Mouse (Mus musculus): Measurements from ENCODE around the gene Gpr155.

Gene Gpr155

GRCm38 (mm10) chr2:73322991-73323390 lies 63.4 kb downstream of the Gpr155 start:
- no peak for DNase-seq (ENCODE audit: low read depth, low spot score)

- no peak for DNase-seq (ENCODE audit: low read depth, low spot score)
Observed at GRCm38 (mm10) chr2:73319218-73319617, 67.2 kb downstream of the Gpr155 start.

- no peak for DNase-seq (ENCODE audit: low read depth, low spot score)
Observed at GRCm38 (mm10) chr2:73317426-73317825, 68.9 kb downstream of the Gpr155 start.

GRCm38 (mm10) chr2:73314311-73314710 lies 72.1 kb downstream of the Gpr155 start:
- DNase-seq (ENCODE audit: low read depth, low spot score) = no peak

- no peak for DNase-seq (ENCODE audit: low read depth, low spot score)
Observed at GRCm38 (mm10) chr2:73313117-73313501, 73.3 kb downstream of the Gpr155 start.

GRCm38 (mm10) chr2:73312152-73313116 lies 73.9 kb downstream of the Gpr155 start, which contains the start of the genes Scrn3 and Cir1:
Gene Scrn3, plus strand, starts transcription at chr2:73312601.
Gene Cir1, minus strand, starts transcription at chr2:73312701.
- DNase-seq (ENCODE audit: low read depth, low spot score) = peak; percentile 94

GRCm38 (mm10) chr2:73306006-73306405 lies 80.4 kb downstream of the Gpr155 start:
- no peak for DNase-seq (ENCODE audit: low read depth, low spot score)

GRCm38 (mm10) chr2:73304506-73304905 lies 81.9 kb downstream of the Gpr155 start:
- no peak for DNase-seq (ENCODE audit: low read depth, low spot score)

- DNase-seq (ENCODE audit: low read depth, low spot score) = no peak
Observed at GRCm38 (mm10) chr2:73302722-73303121, 83.7 kb downstream of the Gpr155 start.

GRCm38 (mm10) chr2:73301979-73302378 lies 84.4 kb downstream of the Gpr155 start:
- no peak for DNase-seq (ENCODE audit: low read depth, low spot score)

GRCm38 (mm10) chr2:73298841-73299240 lies 87.5 kb downstream of the Gpr155 start:
- no peak for DNase-seq (ENCODE audit: low read depth, low spot score)

- DNase-seq (ENCODE audit: low read depth, low spot score) = no peak
Observed at GRCm38 (mm10) chr2:73298154-73298553, 88.2 kb downstream of the Gpr155 start.

- DNase-seq (ENCODE audit: low read depth, low spot score) = no peak
Observed at GRCm38 (mm10) chr2:73295023-73295422, 91.3 kb downstream of the Gpr155 start.

All from retina, postnatal 7 days (tissue).